Mouse (Mus musculus) liver, embryonic 13.5 days (tissue): ENCODE measurements around the gene Pmel. TPM values are rescaled to one million over a fixed set of nuclear protein-coding genes. Genes with fewer than 3 reads are reported as not detected.
A peak's percentile ranks its signal among the peaks of the same experiment; 100 is the strongest.

Source experiments
- ATAC-seq: fragments of 200-750 bp; cut with Nextera tagmentation; 2 replicates; pipeline ENCODE4 v1.8.0; 2017; ENCODE audit warnings: low read depth, mild to moderate bottlenecking, moderate number of reproducible peaks, moderate library complexity
- DNase-seq: peaks from one replicate; pipeline ENCODE4 v3.0.0; 2022
- H3K27ac ChIP-seq: fragments of 300-500 bp; sonication (generic); 2 replicates; pipeline ENCODE4 v1.5.1; 2015; ENCODE audit warnings: moderate library complexity, mild to moderate bottlenecking, inconsistent platforms
- H3K27me3 ChIP-seq: fragments of 300-500 bp; sonication (generic); 2 replicates; pipeline ENCODE4 v1.6.1; 2015; ENCODE audit warnings: mild to moderate bottlenecking, inconsistent platforms
- H3K36me3 ChIP-seq: fragments of 300-500 bp; sonication (generic); 2 replicates; pipeline ENCODE4 v1.6.1; 2015; ENCODE audit warnings: mild to moderate bottlenecking, inconsistent platforms
- H3K4me1 ChIP-seq: fragments of 300-500 bp; sonication (generic); replicated peaks from 2 replicates; pipeline ENCODE4 v1.6.1; 2015; ENCODE audit warnings: inconsistent platforms
- H3K4me2 ChIP-seq: fragments of 300-500 bp; sonication (generic); 2 replicates; pipeline ENCODE4 v1.6.1; 2015; ENCODE audit warnings: inconsistent platforms, mild to moderate bottlenecking, moderate library complexity
- H3K4me3 ChIP-seq: fragments of 300-500 bp; sonication (generic); replicated peaks from 2 replicates; pipeline ENCODE4 v1.5.1; 2015; ENCODE audit warnings: mild to moderate bottlenecking, inconsistent platforms
- H3K9ac ChIP-seq: fragments of 300-500 bp; sonication (generic); 2 replicates; pipeline ENCODE4 v1.6.1; 2015; ENCODE audit warnings: mild to moderate bottlenecking, inconsistent platforms
- H3K9me3 ChIP-seq: fragments of 300-500 bp; sonication (generic); replicated peaks from 2 replicates; pipeline ENCODE4 v1.6.1; 2016; ENCODE audit warnings: inconsistent platforms
- WGBS: fragments of 180-500 bp; shearing (Covaris S2); methylation state at CpG from one replicate; pipeline ENCODE4 v1.1.7; 2015; ENCODE audit not compliant: insufficient replicate concordance; 5-methylcytosine and 5-hydroxymethylcytosine counted together
- polyA plus RNA-seq: library from polyadenylated mRNA; unstranded; fragments of >200 nt; fragmentation: Nextera tagmentation; extraction: Ambion mirVana; gene quantifications from 2 replicates; pipeline ENCODE4 v1.2.1, GENCODE M21; 2015

The Pmel gene
- polyA plus RNA-seq, 1 experiment from 2014 or later, result 0.30 TPM

- DNase-seq (no peak), ATAC-seq (no peak)
- Histone ChIP-seq H3K36me3 (no peaks in the 10 kb centered on the region), H3K4me1 (peaks cover 44% of the 10 kb centered on the region), H3K9me3 (no peaks in the 10 kb centered on the region), H3K9ac (peak overlapping the region; percentile 56), H3K4me3 (peak overlapping the region; percentile 59), H3K4me2 (peak overlapping the region; percentile 72), H3K27ac (no peak overlapping the region), H3K27me3 (peaks cover 48% of the 10 kb centered on the region)
- WGBS, result 1% methylated on average over 7 of the region's 7 CpGs
Observed at GRCm38 (mm10) chr10:128743235-128743634, 39.2 kb downstream of the Pmel start.

GRCm38 (mm10) chr10:128743791-128744191 lies 39.8 kb downstream of the Pmel start:
- H3K9me3 ChIP-seq, result no peaks in the 10 kb centered on the region
- no peak overlapping the region for H3K27ac ChIP-seq
- ATAC-seq (no peak), DNase-seq (no peak)
- peak overlapping the region; percentile 56 for H3K9ac ChIP-seq
- H3K4me1 ChIP-seq, result peaks cover 46% of the 10 kb centered on the region
- H3K36me3 ChIP-seq, result no peaks in the 10 kb centered on the region
- H3K4me2 ChIP-seq, result peak overlapping the region; percentile 72
- WGBS, result under 1% methylated on average over 37 of the region's 37 CpGs
- peak overlapping the region; percentile 59 for H3K4me3 ChIP-seq
- peaks cover 48% of the 10 kb centered on the region for H3K27me3 ChIP-seq

GRCm38 (mm10) chr10:128744211-128744610 lies 40.2 kb downstream of the Pmel start:
- no peak for ATAC-seq
- peaks cover 50% of the 10 kb centered on the region for H3K4me1 ChIP-seq
- H3K9ac ChIP-seq, result peak overlapping the region; percentile 56
- H3K36me3 ChIP-seq, result no peaks in the 10 kb centered on the region
- peak overlapping the region; percentile 72 for H3K4me2 ChIP-seq
- no peak overlapping the region for H3K27ac ChIP-seq
- WGBS, result 18% methylated on average over 8 of the region's 8 CpGs
- no peaks in the 10 kb centered on the region for H3K9me3 ChIP-seq
- peaks cover 48% of the 10 kb centered on the region for H3K27me3 ChIP-seq
- DNase-seq, result no peak
- H3K4me3 ChIP-seq, result peak overlapping the region; percentile 59

- no peak for DNase-seq
- Histone ChIP-seq H3K36me3 (no peaks in the 10 kb centered on the region), H3K9ac (peak within 1 kb of the TSS; percentile 56), H3K4me1 (peaks cover 57% of the 10 kb centered on the region), H3K9me3 (no peaks in the 10 kb centered on the region), H3K4me3 (peak within 1 kb of the TSS; percentile 59), H3K27ac (0 out of 2 replicates have a peak within 1 kb of the TSS, but pooled peaks have one; percentile 10), H3K4me2 (peak within 1 kb of the TSS; percentile 72), H3K27me3 (peaks cover 48% of the 10 kb centered on the region)
- 19% methylated on average over 18 of the region's 18 CpGs for WGBS
- ATAC-seq, result no peak
Observed at GRCm38 (mm10) chr10:128744680-128745601, 40.9 kb downstream of the Pmel start, which contains the start of gene Dgka. Dgka (minus strand) TSS chr10:128744855.

- Histone ChIP-seq H3K36me3 (no peaks in the 10 kb centered on the region), H3K4me1 (peaks cover 60% of the 10 kb centered on the region), H3K9me3 (no peaks in the 10 kb centered on the region), H3K27ac (no peak overlapping the region), H3K27me3 (peaks cover 48% of the 10 kb centered on the region), H3K4me2 (no peak overlapping the region), H3K4me3 (no peak overlapping the region), H3K9ac (no peak overlapping the region)
- DNase-seq (no peak), ATAC-seq (no peak)
- 71% methylated on average over 10 of the region's 10 CpGs for WGBS
Observed at GRCm38 (mm10) chr10:128745946-128746613, 42.1 kb downstream of the Pmel start.

GRCm38 (mm10) chr10:128746972-128747645 lies 43.1 kb downstream of the Pmel start:
- Histone ChIP-seq H3K9me3 (no peaks in the 10 kb centered on the region), H3K4me3 (peak overlapping the region; percentile 91), H3K27ac (peak overlapping the region; percentile 93), H3K4me1 (peaks cover 62% of the 10 kb centered on the region), H3K9ac (peak overlapping the region; percentile 85), H3K27me3 (peaks cover 43% of the 10 kb centered on the region), H3K4me2 (peak overlapping the region; percentile 93), H3K36me3 (no peaks in the 10 kb centered on the region)
- WGBS, result 49% methylated on average over 9 of the region's 9 CpGs
- DNase-seq (no peak), ATAC-seq (no peak)

GRCm38 (mm10) chr10:128747646-128748251 lies 43.8 kb downstream of the Pmel start, which contains the start of gene Pym1:
Pym1 (plus strand) TSS chr10:128747889.
- peaks cover 2% of the 10 kb centered on the region; the same call in 1 of the 2 replicates for H3K36me3 ChIP-seq
- H3K4me1 ChIP-seq, result peaks cover 60% of the 10 kb centered on the region
- H3K4me2 ChIP-seq, result peak within 1 kb of the TSS; percentile 93
- H3K9me3 ChIP-seq, result no peaks in the 10 kb centered on the region
- H3K27ac ChIP-seq, result peak within 1 kb of the TSS; percentile 93
- peaks cover 37% of the 10 kb centered on the region for H3K27me3 ChIP-seq
- H3K9ac ChIP-seq, result peak within 1 kb of the TSS; percentile 85
- peak within 1 kb of the TSS; percentile 91 for H3K4me3 ChIP-seq
- DNase-seq, result peak; percentile 82
- peak; percentile 91 for ATAC-seq
- under 1% methylated on average over 36 of the region's 36 CpGs for WGBS

GRCm38 (mm10) chr10:128748252-128748864 lies 44.4 kb downstream of the Pmel start:
- WGBS, result under 1% methylated on average over 37 of the region's 37 CpGs
- peak; percentile 78 for ATAC-seq
- peaks cover 55% of the 10 kb centered on the region for H3K4me1 ChIP-seq
- peak overlapping the region; percentile 85 for H3K9ac ChIP-seq
- H3K36me3 ChIP-seq, result peaks cover 8% of the 10 kb centered on the region; the same call in 1 of the 2 replicates
- H3K27ac ChIP-seq, result peak overlapping the region; percentile 93
- peaks cover 31% of the 10 kb centered on the region for H3K27me3 ChIP-seq
- no peaks in the 10 kb centered on the region for H3K9me3 ChIP-seq
- DNase-seq, result peak; percentile 68
- H3K4me2 ChIP-seq, result peak overlapping the region; percentile 93
- peak overlapping the region; percentile 91 for H3K4me3 ChIP-seq
